Mouse (Mus musculus): ENCODE data around the gene Acmsd.

Gene Acmsd

DNA sequence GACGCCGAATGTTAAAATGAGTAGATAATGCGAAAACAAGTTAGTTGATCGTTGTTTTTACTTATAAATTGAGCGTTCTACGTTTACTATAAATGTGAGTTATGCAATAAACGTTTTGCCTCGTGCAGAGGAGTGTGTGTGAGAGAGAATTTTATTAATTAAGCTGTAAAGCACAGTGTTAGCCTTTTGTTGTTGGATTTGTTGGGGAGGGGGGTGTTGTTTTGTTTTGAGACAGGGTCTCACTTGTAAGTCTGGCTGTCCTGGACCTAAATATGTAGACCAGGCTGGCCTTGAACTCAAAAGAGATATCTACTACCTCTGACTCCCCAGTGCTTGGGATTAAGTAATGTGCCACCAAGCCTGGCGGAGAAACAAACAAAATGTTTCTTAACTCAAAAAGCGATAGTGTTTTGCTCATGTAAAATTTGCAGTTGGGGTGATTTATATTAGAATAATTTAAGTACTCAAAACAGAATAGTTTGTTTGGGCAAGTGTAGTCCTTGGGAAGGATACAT, 46.0 kb downstream of the Acmsd start:
- DNase-seq (ENCODE audit: low spot score in 2 of 2): no peak

GRCm38 (mm10) chr1:127776246-127776645, 47.0 kb downstream of the Acmsd start:
- no peak for DNase-seq (ENCODE audit: low spot score in 2 of 2)

- DNase-seq (ENCODE audit: low spot score in 2 of 2): no peak
Measured at GRCm38 (mm10) chr1:127778611-127779010, 49.4 kb downstream of the Acmsd start.

DNA sequence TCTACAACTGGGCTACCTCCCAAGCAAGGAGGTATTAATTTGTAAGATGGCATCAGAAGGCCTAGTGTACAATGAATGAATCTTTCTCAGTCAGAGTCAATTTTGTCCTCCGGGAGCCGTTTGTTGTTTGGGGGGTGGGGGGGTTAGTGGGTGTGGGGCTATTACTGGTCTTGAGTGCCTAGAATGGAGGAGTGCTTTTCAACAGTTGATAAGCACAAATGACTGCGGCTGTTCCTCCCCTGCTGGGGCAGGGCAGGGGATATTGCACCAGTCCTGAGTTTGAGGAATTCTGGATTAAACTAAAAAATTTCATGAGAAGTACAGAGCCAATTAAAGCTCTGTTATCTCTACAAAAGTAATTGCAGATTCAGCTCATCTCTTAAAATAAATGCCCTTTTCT, 50.9 kb downstream of the Acmsd start:
- no peak for DNase-seq (ENCODE audit: low spot score in 2 of 2)

GRCm38 (mm10) chr1:127780849-127781248, 51.6 kb downstream of the Acmsd start:
- no peak for DNase-seq (ENCODE audit: low spot score in 2 of 2)

GRCm38 (mm10) chr1:127783862-127784261, 54.6 kb downstream of the Acmsd start:
- no peak for DNase-seq (ENCODE audit: low spot score in 2 of 2)

DNA sequence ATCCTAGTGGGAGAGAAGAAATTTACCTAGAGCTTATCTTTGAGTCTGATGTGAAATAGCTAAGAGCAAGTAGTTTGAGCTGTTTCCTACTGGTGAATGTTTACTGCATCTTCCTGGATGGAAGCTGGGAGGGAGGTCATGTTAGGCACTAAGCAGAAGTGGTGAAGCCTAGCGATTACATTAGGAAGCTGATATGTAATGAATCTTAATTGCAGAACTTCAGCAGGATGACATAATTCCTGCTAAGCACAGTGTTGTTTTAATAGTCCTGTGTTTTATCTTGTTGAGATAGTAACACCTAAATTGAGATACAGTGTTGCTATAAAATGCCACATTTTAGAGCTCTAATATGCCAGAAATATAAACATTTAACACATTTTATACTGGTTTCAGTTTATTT, 56.7 kb downstream of the Acmsd start:
- no peak for DNase-seq (ENCODE audit: low spot score in 2 of 2)

GRCm38 (mm10) chr1:127788943-127789342, 59.7 kb downstream of the Acmsd start:
- no peak for DNase-seq (ENCODE audit: low spot score in 2 of 2)

- DNase-seq (ENCODE audit: low spot score in 2 of 2): no peak
Measured at GRCm38 (mm10) chr1:127793459-127793858, 64.2 kb downstream of the Acmsd start.

DNA sequence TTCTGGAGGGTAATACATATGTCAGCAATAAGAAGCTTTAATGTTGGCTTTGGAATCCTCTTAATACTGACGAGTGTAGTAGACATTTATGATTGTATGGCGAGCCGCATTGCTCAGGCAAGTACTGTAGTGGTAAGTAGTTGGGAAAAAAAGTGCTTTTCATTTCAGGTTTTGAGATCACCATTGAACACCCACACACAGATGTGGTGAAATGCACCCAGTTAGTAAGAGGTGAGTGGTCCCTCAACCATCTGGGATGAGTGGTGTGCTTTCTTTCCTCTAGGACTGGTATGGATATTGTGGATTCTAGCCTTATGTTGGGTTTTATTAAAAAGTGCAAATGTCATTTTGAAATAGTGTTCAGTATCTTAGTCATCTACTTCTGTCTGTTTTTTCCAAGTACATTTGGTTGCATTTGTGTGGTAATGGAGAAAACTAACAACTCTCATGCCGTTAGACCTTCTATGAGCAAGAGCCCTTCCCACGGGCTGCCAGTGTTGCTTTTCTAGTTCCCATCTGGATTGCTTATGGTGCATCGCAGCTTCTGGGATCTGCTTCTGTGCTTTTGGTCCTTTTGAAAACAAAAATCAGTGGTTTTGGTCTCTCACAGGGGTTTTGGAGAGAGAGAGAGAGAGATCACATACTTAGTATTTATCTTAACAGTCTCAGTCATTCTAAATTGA, 66.0 kb downstream of the Acmsd start:
- no peak for DNase-seq (ENCODE audit: low spot score in 2 of 2)

DNA sequence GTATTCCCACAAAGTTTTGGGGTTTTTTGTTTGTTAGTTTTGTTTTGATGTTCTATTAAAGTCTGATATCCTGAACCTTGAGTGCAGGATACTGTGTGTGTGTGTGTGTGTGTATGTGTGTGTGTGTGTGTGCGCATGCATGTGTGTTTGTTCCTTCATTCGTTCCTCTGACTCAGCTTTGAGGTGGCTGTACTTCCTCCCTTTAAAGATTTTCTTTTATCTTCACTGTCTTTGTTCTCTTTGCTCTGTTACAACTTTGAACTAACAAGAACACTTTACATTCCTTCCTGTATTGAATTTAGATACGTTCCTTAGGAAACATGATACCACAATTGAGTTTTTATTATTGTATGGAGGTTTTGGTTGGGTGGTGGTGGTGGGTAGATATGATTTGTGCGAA, 67.1 kb downstream of the Acmsd start:
- DNase-seq (ENCODE audit: low spot score in 2 of 2): no peak

DNA sequence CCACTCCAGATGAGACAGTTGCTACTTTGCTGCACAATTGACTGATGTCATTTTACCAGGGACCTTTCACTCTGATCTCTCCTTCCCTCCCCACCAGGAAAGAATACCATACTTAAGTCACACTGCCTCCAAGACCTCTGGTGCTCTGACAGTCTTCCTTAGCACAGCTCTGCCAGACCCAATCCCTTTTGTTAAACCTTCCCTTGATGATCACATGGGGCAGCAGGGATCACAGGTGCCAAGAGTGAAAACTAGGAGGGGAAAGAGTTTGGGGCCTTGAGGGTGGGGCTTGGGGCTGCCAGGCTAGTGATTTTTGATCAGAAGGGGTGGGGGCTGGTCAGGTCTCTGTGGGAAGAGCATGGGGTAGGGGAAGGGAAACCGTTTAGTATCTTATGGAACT, 67.5 kb downstream of the Acmsd start:
- DNase-seq (ENCODE audit: low spot score in 2 of 2): no peak

DNA sequence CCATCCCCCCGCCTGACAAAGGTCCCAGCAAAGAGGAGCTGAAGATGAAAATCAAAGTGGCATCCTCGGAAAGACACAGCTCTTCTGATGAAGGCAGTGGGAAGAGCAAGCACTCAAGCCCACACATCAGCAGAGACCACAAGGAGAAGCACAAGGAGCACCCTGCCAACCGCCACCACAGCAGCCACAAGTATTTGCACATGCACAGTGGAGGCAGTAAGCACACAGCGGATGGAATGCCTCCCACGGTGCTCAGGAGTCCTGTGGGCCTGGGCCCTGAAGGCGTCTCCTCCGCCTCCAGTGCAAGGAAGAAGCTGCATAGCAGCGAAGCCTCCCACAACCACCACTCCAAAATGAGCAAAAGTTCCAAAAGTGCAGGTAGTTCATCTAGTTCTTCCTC, 73.7 kb downstream of the Acmsd start:
- DNase-seq (ENCODE audit: low spot score in 2 of 2): no peak

GRCm38 (mm10) chr1:127808671-127809070, 79.5 kb downstream of the Acmsd start:
- no peak for DNase-seq (ENCODE audit: low spot score in 2 of 2)

DNA sequence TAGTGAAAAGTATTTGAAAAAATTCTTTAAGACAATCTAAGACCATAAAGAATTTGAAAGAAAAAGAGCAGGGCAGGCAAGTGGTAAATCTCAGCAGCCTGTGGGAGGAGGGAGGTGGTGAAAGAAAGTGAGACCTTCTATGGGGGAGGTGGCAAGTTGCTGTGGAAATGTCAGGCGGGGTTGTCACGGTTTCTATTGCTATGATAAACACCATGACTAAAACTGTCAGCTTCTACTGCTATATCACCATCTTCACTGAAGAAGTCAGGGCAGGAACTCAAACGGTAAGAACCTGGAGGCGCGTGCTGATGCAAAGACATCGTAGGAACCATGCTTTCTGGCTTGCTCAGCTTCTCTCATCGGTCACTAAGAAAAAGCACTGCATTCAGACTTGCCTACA, 83.7 kb downstream of the Acmsd start:
- DNase-seq (ENCODE audit: low spot score in 2 of 2): no peak

DNA sequence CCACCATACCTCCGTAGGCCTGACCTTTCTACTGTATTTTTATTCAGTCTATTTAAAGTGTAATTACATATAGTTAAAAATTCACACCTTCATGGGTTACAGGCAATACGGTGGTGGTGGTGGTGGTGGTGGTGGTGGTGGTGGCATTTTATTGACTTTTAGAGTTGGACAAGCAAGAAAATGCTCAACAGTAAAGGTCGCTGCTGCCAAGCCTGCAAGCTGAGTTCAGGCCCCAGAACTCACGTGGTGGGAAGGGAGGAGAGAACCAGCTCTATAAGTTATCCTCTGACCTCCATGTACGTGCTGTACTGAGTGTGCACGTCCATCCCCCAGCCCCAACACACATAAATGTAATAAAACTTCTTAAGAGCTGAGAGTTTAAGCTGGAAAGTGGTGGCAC, 87.2 kb downstream of the Acmsd start:
- no peak for DNase-seq (ENCODE audit: low spot score in 2 of 2)

All from frontal cortex, postnatal 25 days (tissue).